Mouse (Mus musculus) testis, adult 2 months (tissue): ENCODE measurements at regions not wholly inside any gene's neighbourhood (a gene's known extent, or its start where the extent isn't known, plus 50 kb on each side); places are given as distances from the start of the nearest gene placed in this dataset.

Experiments
- H3K27ac ChIP-seq: fragments of 200-500 bp; 2 replicates; pipeline ENCODE4 v1.5.1; 2012; ENCODE audit warnings: low read depth, low read length; ENCODE audit not compliant: control insufficient read depth, insufficient read depth
- H3K27me3 ChIP-seq: fragments of 200-500 bp; 2 replicates; pipeline ENCODE4 v1.6.1; 2012; ENCODE audit warnings: mild to moderate bottlenecking, low read length, moderate library complexity; ENCODE audit not compliant: control insufficient read depth, insufficient read depth
- H3K36me3 ChIP-seq: fragments of 200-500 bp; 2 replicates; pipeline ENCODE4 v1.6.1; 2012; ENCODE audit warnings: mild to moderate bottlenecking, low read length; ENCODE audit not compliant: control insufficient read depth, insufficient read depth
- H3K4me1 ChIP-seq: fragments of 200-500 bp; 2 replicates; pipeline ENCODE4 v1.6.1; 2012; ENCODE audit warnings: low read length; ENCODE audit not compliant: control insufficient read depth, insufficient read depth
- H3K4me3 ChIP-seq: fragments of 200-500 bp; 2 replicates; pipeline ENCODE4 v1.5.1; 2012; ENCODE audit warnings: low read depth, mild to moderate bottlenecking, low read length, moderate library complexity, mixed read lengths; ENCODE audit not compliant: control insufficient read depth
- CTCF ChIP-seq: fragments of 200-500 bp; IDR thresholded peaks from 2 replicates; pipeline ENCODE4 v1.5.1; 2012; ENCODE audit warnings: low read depth, mild to moderate bottlenecking, inconsistent platforms, low read length, moderate library complexity; ENCODE audit not compliant: control insufficient read depth, insufficient read depth, insufficient replicate concordance
- POLR2A ChIP-seq: fragments of 200-500 bp; IDR thresholded peaks from 2 replicates; pipeline ENCODE4 v1.6.1; 2012; ENCODE audit warnings: low read depth, mild to moderate bottlenecking, inconsistent platforms, low read length, moderate library complexity; ENCODE audit not compliant: control insufficient read depth

DNA sequence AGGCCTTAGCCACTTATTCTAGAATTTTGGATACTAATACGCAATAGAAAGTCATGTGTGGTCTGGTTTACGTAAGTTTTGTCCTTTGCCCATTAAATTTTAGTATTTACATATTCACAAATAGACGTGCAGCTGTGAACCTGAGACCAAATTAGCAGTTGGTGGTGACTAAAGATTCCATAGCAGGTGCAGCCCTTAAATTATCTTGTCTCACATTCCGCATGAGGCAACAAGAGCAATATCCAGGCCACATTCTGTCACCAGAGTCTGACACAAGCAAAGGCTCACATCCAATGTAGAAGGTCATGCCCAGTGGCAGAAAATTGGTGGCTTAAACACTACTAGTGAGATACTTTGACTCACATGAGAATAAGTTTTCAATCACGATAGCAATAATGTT is 473.0 kb downstream of the Nyap2 start:
- H3K4me3 ChIP-seq, result no peak overlapping the region
- no peak overlapping the region for H3K27ac ChIP-seq
- TF ChIP-seq CTCF (no peak), POLR2A (no peak)
- H3K4me1 ChIP-seq, result no peaks in the 10 kb centered on the region
- no peaks in the 10 kb centered on the region for H3K27me3 ChIP-seq
- H3K36me3 ChIP-seq, result no peaks in the 10 kb centered on the region

GRCm38 (mm10) chr1:81552731-81553130 is 476.0 kb downstream of the Nyap2 start:
- Histone ChIP-seq H3K27ac (no peak overlapping the region), H3K27me3 (no peaks in the 10 kb centered on the region), H3K4me1 (no peaks in the 10 kb centered on the region; the same call in 1 of the 2 replicates), H3K36me3 (no peaks in the 10 kb centered on the region), H3K4me3 (no peak overlapping the region)
- TF ChIP-seq CTCF, result no peak

DNA sequence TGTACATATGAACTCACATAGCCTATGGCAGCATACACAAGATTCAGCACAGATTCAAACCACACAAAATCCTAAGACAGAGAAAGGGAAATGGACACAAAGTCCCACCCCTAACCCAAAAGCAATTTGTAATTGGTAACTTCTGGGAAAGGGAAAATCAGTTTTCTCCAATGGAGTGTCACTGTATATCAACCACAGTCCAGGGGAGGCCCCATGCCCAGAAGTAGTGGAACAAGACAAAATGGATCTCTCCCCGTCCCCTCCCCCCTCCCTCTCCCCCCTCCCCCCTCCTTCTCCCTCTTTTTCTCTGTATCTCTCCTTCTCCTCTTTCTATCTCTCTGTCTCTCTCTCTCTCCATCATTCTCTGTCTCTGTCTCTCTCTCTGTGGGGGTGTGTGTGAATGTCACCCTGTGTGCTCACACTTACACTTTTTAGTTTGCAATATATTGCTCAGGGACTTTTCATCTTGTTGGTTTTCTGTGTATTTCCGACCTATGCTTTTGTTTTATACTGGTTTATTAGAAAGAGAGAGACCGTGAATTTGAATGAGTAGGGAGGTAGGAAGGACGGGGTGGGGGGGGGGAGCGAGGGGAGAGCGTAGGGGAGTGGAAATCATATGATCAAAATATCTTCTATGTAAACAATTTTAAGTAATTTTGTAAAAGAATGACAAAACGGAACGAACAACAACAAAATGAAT is 500.4 kb downstream of the Nyap2 start:
- TF ChIP-seq CTCF (no peak), POLR2A (no peak)
- Histone ChIP-seq H3K4me3 (no peak overlapping the region), H3K27ac (no peak overlapping the region), H3K27me3 (no peaks in the 10 kb centered on the region), H3K4me1 (no peaks in the 10 kb centered on the region), H3K36me3 (no peaks in the 10 kb centered on the region)

GRCm38 (mm10) chr1:81577665-81578201 is 501.0 kb downstream of the Nyap2 start:
- no peak overlapping the region for H3K27ac ChIP-seq
- H3K4me3 ChIP-seq, result no peak overlapping the region
- TF ChIP-seq CTCF (no peak), POLR2A (no peak)
- H3K27me3 ChIP-seq, result no peaks in the 10 kb centered on the region
- H3K36me3 ChIP-seq, result no peaks in the 10 kb centered on the region
- no peaks in the 10 kb centered on the region for H3K4me1 ChIP-seq

DNA sequence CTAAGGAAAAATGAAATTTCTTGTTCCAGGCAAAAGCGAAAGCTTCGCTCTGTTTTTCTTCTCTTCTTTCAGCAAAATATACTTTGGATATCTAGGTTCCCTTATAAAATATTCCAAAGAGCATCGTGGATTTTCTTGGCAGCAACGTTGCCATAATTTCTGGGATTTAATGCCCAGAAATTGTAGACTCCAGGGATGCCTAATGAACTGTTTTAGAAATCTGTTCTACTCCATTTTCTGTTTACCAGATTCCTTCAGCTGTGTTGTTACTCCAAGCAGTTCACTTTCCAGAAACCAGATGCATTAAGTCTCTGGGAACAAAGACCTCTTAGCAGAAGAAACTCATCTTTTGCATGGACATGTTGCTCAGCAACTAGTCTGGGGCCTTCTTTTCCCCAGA is 504.5 kb downstream of the Nyap2 start:
- Histone ChIP-seq H3K4me1 (no peaks in the 10 kb centered on the region), H3K27me3 (no peaks in the 10 kb centered on the region), H3K36me3 (no peaks in the 10 kb centered on the region), H3K27ac (no peak overlapping the region), H3K4me3 (no peak overlapping the region)
- TF ChIP-seq CTCF, result no peak

- no peaks in the 10 kb centered on the region for H3K4me1 ChIP-seq
- TF ChIP-seq CTCF (no peak), POLR2A (no peak)
- H3K36me3 ChIP-seq, result no peaks in the 10 kb centered on the region
- no peak overlapping the region for H3K27ac ChIP-seq
- H3K27me3 ChIP-seq, result no peaks in the 10 kb centered on the region
- no peak overlapping the region for H3K4me3 ChIP-seq
These were observed 511.1 kb downstream of the Nyap2 start for GRCm38 (mm10) chr1:81587780-81588307.

DNA sequence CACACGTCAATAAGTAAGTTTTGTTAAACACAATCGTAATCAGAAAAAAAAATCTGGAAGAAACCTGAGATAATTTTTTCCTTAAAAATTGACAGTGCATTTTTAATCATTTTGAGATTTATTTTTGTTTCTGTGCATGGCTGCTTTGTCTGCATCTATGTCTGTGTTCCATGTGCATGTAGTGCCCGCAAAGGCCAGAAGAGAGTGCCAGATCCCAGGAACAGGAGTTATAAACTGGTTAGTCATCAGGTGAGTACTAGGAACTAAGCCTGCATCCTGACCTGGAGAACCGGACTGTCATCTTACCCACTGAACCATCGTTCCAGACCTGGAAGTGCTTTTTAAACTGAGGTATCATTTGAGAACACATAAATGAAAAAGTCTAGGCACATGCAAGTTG is 514.9 kb downstream of the Nyap2 start:
- Histone ChIP-seq H3K36me3 (no peaks in the 10 kb centered on the region), H3K27ac (no peak overlapping the region), H3K4me1 (no peaks in the 10 kb centered on the region), H3K4me3 (no peak overlapping the region), H3K27me3 (no peaks in the 10 kb centered on the region)
- no peak for TF ChIP-seq POLR2A
- TF ChIP-seq CTCF, result no peak
